Mouse (Mus musculus) ES-E14 (cell line): ENCODE results near the gene Tpk1. TPM values are rescaled to one million over a fixed set of nuclear protein-coding genes. Genes with fewer than 3 reads are reported as not detected.
A peak's percentile ranks its signal among the peaks of the same experiment; 100 is the strongest.

Source experiments
- DNase-seq: peaks from one replicate; pipeline ENCODE4 v3.0.0-alpha.2; 2013; ENCODE audit warnings: low read depth, low spot score
- H3K27ac ChIP-seq: 2 replicates; pipeline ENCODE4 v1.5.1; 2012; ENCODE audit warnings: low read depth, mild to moderate bottlenecking, low read length, moderate library complexity, mixed read lengths; ENCODE audit not compliant: poor library complexity, insufficient read depth, severe bottlenecking
- H3K36me3 ChIP-seq: 2 replicates; pipeline ENCODE4 v1.6.1; 2012; ENCODE audit warnings: mild to moderate bottlenecking, low read length, moderate library complexity, mixed read lengths; ENCODE audit not compliant: control insufficient read depth, poor library complexity, insufficient read depth, severe bottlenecking
- H3K4me1 ChIP-seq, 2 experiments: fragments of 150-350 bp in 1 of 2; sonication (generic) in 1 of 2; 2 replicates each; pipeline ENCODE4 v1.6.1; 2012; ENCODE audit warnings: low read length in 2 of 2, mild to moderate bottlenecking in 1 of 2, mixed read lengths in 1 of 2; ENCODE audit not compliant: control insufficient read depth in 2 of 2, insufficient read depth in 2 of 2, poor library complexity in 1 of 2
- H3K4me3 ChIP-seq, 2 experiments: fragments of 150-350 bp in 1 of 2; sonication (generic) in 1 of 2; 2 replicates each; pipeline ENCODE4 v1.5.1; 2012; ENCODE audit warnings: low read length in 2 of 2, low read depth in 1 of 2, mild to moderate bottlenecking in 1 of 2, mixed read lengths in 1 of 2; ENCODE audit not compliant: insufficient read depth in 1 of 2, poor library complexity in 1 of 2, severe bottlenecking in 1 of 2
- H3K9ac ChIP-seq: 2 replicates; pipeline ENCODE4 v1.6.1; 2012; ENCODE audit warnings: low read depth, mild to moderate bottlenecking, low read length, mixed read lengths; ENCODE audit not compliant: poor library complexity, insufficient read depth, severe bottlenecking
- H3K9me3 ChIP-seq: fragments of 150-350 bp; sonication (generic); 2 replicates; pipeline ENCODE4 v1.6.1; 2012; ENCODE audit warnings: low read depth, mild to moderate bottlenecking, low read length; ENCODE audit not compliant: control insufficient read depth, insufficient read depth
- CHD2 ChIP-seq: IDR thresholded peaks from 2 replicates; pipeline ENCODE4 v1.6.1; 2014; ENCODE audit warnings: mild to moderate bottlenecking, low read depth, low read length, inconsistent platforms
- HCFC1 ChIP-seq: IDR thresholded peaks from 2 replicates; pipeline ENCODE4 v1.6.1; 2012; ENCODE audit warnings: low read length, inconsistent platforms, borderline replicate concordance; ENCODE audit not compliant: insufficient read depth
- MAFK ChIP-seq: IDR thresholded peaks from 2 replicates; pipeline ENCODE4 v1.6.1; 2014; ENCODE audit warnings: mild to moderate bottlenecking, low read depth, low read length, inconsistent platforms; ENCODE audit not compliant: insufficient read depth
- ZC3H11A ChIP-seq: IDR thresholded peaks from 2 replicates; pipeline ENCODE4 v1.6.1; 2012; ENCODE audit warnings: low read depth, mild to moderate bottlenecking, inconsistent platforms, low read length, borderline replicate concordance
- ZNF384 ChIP-seq: IDR thresholded peaks from 2 replicates; pipeline ENCODE4 v1.6.1; 2012; ENCODE audit warnings: low read depth, low read length, inconsistent platforms
- in situ Hi-C, 2 experiments: fragments of 600-800 bp; cut with MboI; formaldehyde crosslinking; loops; one replicate each; pipeline ENCODE4 v1.15.1; 2025; ENCODE audit warnings: low sequenced_read_pairs in 2 of 2, inconsistent platforms in 1 of 2; ENCODE audit not compliant: unreplicated experiment in 2 of 2
- total RNA-seq: library from RNA; depleted of rRNA; stranded (reverse); fragments of 300-350 nt; gene quantifications from 2 replicates; pipeline ENCODE4 v1.2.3, GENCODE M21; 2012

Gene Tpk1
- total RNA-seq, 1 experiment: 13.3 TPM

- TF ChIP-seq MAFK (no peak), ZC3H11A (no peak), ZNF384 (no peak), HCFC1 (no peak), CHD2 (no peak)
- peak; percentile 4 for DNase-seq
- no peak overlapping the region for H3K4me3 ChIP-seq
- no peak overlapping the region for H3K27ac ChIP-seq
- H3K4me1 ChIP-seq: peaks cover 2% of the 10 kb centered on the region in 2 experiments; a peak in 1 of 4 replicates
- no peak overlapping the region for H3K9ac ChIP-seq
- H3K9me3 ChIP-seq: no peaks in the 10 kb centered on the region
- no peaks in the 10 kb centered on the region for H3K36me3 ChIP-seq
- in situ Hi-C loops: no loop called here
Observed at GRCm38 (mm10) chr6:43382284-43382683, 283.8 kb downstream of the Tpk1 start.

DNA sequence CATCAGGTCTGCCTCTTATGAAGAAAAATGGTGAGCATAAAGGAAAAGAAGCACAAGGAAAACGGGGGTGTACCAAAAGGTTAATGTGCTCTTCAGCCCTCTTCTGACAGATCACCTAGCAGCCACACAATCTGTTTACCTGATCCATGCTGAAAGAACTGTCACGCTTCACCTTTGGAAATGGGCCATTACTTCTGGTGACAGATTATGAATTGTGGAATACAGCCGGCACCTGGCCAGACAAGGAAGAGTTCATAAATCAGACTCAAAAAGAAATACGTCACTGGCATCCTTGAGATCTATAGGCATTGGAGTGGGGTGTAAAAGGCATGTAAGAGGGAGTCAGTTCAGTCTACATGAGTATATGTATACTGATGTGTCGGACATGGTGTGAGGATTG lies 292.9 kb downstream of the Tpk1 start:
- no peak overlapping the region for H3K9ac ChIP-seq
- DNase-seq: no peak
- TF ChIP-seq HCFC1: no peak
- in situ Hi-C loops: no loop called here
- H3K4me1 ChIP-seq: no peaks in the 10 kb centered on the region
- no peak overlapping the region for H3K4me3 ChIP-seq
- H3K9me3 ChIP-seq: no peaks in the 10 kb centered on the region
- no peaks in the 10 kb centered on the region for H3K36me3 ChIP-seq
- H3K27ac ChIP-seq: no peak overlapping the region

DNA sequence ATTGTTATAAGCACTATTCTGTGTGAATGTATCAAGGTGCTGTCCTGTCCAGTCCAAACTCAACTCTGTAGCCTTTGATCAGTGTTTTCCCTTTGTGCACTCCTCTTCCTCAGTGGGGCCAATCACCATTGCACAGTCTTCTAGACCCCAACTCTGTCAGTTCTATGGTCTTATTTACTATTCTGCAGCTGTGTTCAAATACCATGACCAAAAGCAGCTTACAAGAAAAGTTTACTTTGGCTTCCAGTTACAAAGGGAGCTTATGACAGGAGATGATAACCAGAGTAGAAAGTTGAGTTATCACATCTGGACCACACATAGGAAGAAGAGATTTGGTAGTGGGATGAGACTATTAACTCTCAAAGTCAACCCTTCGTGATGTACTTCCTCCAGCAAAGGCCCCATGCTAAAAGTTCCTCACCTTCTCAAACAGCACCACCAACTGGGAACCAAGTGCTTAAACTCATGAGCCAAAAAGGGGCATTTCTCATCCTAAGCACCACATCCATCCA lies 298.6 kb downstream of the Tpk1 start:
- Histone ChIP-seq H3K4me3 (no peak overlapping the region), H3K27ac (no peak overlapping the region), H3K4me1 (no peaks in the 10 kb centered on the region), H3K9me3 (no peaks in the 10 kb centered on the region), H3K36me3 (no peaks in the 10 kb centered on the region), H3K9ac (no peak overlapping the region)
- in situ Hi-C loops: no loop called here
- DNase-seq: no peak
- TF ChIP-seq HCFC1: no peak
- no peak for TF ChIP-seq ZC3H11A
- no peak for TF ChIP-seq CHD2
- no peak for TF ChIP-seq ZNF384
- no peak for TF ChIP-seq MAFK

DNA sequence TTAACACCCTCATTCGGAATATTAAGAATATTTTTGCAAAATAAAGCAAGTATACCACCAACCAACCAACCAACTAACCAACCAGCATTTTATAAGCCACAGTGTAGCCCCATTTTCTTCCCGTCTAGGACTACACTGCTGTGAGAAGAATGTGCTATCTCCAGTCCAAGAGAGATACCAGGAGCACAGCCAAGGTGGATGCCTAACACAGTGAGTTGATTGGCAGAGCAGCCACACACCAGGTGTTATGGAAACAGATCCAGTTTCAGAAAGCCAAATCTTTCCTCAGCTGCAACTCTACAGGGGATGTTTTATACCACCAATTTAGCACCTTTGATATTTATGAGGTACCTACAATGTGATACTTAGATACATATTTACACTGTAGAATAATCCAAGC lies 299.1 kb downstream of the Tpk1 start:
- H3K36me3 ChIP-seq: no peaks in the 10 kb centered on the region
- no peak for DNase-seq
- TF ChIP-seq ZC3H11A (no peak), CHD2 (no peak), HCFC1 (no peak), MAFK (no peak), ZNF384 (no peak)
- H3K9ac ChIP-seq: no peak overlapping the region
- no peak overlapping the region for H3K4me3 ChIP-seq
- no peak overlapping the region for H3K27ac ChIP-seq
- in situ Hi-C loops: no loop called here
- no peaks in the 10 kb centered on the region for H3K4me1 ChIP-seq
- H3K9me3 ChIP-seq: no peaks in the 10 kb centered on the region

GRCm38 (mm10) chr6:43363917-43364316 lies 302.2 kb downstream of the Tpk1 start:
- H3K4me3 ChIP-seq: no peak overlapping the region
- TF ChIP-seq ZC3H11A (no peak), MAFK (no peak), CHD2 (no peak), HCFC1 (no peak), ZNF384 (no peak)
- in situ Hi-C loops: no loop called here
- DNase-seq: no peak
- no peaks in the 10 kb centered on the region for H3K9me3 ChIP-seq
- peaks cover 0 to 3% of the 10 kb centered on the region in 2 experiments; a peak in 3 of 4 replicates for H3K4me1 ChIP-seq
- no peaks in the 10 kb centered on the region for H3K36me3 ChIP-seq
- H3K27ac ChIP-seq: no peak overlapping the region
- H3K9ac ChIP-seq: no peak overlapping the region
